Mouse (Mus musculus) cerebellum, adult 11 months (tissue): ENCODE measurements around the gene Henmt1.

Experiments
- DNase-seq: peaks from one replicate; pipeline ENCODE4 v3.0.0; 2022

The Henmt1 gene

DNA sequence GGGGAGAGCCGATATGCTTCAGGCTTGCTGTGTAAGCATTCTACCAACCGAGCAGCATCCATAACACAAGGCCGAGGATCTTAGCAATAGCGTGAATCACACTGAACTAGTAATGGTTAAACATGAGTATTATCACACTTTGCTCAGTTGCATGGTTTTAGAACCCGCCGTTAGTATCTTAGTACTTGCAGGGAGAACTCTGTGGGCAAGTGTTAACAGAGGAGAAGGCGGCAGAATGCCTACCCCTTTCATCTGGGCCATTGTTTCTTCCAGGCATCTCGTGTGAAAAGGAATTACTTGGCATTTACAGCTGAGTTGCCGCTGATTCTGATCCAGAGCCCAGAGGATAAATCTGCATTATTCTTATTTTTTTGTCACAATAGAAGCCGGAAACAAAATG lies 1.3 kb downstream of the Henmt1 start:
- no peak for DNase-seq

DNA sequence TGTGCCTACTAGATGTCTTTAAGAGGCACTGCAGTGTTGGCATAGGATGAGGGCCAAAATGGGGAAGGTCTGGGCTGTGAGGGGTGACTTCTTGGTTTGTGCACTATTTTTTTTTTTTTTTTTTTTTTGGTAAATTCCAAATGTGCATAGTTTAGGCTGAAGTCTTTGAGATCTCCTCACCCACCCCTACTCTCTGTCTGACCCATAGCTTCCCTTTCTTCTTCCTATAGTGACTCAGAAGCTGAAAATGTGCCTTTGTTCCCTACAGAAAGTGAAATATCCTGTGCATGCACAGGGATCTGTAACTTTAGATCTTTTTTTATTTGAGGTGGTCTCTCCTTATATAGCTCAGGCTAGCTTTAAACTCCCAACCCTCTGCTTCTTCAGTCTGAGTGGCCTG lies 18.3 kb downstream of the Henmt1 start:
- no peak for DNase-seq

DNA sequence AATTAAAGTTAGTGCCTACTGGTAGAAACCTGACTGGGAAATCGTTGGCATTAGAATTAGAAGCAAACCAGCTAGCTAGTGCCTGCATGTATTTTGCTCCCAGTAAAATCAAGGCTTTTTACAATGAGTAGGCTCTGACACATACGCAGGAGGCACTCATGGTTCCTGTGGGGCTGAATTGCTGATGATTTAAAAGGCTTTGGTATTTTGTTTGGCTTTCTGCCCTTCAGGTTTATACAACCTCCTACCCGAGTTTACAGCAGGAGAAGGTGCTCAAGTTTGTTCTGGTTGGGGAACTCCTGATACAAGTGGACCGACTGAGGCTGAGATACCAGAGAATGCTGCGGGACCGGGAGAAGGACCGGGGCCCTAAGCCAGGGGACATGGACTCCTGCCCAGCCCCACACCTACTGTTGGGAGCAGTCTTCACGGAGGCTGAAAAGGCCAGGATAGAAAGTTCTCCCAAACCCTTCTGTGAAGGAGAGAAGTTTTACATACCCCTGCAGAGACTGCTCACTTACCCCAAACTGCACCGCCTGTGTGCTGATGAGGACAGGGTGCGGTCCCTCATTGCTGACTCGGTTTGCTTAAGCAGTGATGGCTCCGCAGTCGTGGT lies 20.1 kb downstream of the Henmt1 start:
- DNase-seq, result no peak

DNA sequence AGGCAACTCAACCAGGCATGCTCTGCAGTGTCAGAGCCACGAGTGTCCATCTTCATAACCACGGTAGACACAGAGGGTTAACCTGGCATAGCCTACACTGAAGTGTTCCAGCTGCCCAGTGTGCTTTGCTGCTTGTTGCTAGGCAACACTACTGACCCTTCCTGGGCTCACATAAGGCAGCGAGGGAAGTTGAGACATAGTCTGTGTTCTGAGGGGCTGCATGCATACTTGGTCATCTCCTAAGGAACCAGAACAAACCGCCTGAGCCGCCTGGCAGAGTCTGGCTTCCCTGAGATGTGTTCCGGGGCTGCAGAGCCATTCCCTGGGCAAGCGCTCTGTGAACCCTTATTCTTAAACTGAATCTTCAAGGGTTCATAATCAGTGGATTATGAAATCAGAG lies 21.6 kb downstream of the Henmt1 start:
- peak; percentile 11 for DNase-seq

DNA sequence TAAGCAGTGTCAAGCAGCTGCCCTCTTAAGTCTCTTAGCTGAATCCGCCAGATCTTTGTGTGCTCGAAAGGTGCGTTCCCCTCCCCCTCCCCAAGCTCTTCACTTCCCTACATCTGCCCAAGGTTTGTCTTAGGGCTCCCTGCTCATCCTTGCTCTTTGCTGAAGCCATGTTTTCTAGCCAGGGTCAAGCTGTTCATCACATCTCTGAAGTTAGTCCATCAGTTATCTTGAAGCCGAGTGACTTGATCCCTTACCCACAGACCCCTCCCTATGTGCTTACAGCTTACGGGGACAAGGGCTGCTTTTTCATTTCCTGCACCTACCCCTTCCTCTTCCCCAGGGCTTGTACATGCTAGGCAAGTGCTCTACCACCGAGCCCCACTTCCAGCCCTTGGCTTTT lies 22.0 kb downstream of the Henmt1 start:
- DNase-seq, result no peak

DNA sequence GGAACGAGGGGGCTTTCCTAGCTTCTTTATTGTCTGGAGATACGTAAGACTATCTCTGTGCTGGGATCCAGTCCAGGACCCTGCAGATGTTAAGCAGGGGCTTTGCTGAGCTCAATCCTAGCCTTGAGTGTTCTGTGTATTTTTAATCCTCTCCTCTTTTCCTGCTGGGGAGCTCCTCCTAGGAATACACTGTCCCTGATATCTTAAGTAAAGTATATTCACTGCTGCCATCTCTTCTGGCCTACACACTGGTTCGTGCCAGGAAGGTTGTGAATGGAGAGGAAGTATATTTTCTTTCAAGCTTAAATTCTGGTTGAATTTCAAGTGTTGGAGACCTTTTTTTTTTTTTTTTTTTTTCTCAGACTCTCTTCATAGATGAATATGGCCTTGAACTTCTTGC lies 23.6 kb downstream of the Henmt1 start:
- DNase-seq, result no peak

DNA sequence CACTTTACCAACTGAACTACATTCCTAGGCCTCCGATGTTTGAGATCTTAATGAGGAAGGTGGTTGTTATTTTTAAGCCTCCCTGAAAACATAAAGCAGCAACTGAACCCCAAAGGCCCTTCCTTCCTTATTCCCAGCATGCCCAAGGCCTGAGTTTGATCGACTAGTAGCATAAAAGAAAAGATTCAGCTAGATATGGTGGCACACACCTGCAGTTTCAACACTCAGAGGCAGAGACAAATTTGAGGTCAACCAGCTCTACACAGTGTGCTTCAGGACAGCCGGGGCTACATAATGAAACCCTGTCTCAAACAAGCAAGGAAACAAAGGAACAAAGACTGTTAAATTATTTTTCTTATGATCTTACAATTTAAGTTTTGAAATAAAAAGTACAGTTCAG lies 24.1 kb downstream of the Henmt1 start:
- no peak for DNase-seq

DNA sequence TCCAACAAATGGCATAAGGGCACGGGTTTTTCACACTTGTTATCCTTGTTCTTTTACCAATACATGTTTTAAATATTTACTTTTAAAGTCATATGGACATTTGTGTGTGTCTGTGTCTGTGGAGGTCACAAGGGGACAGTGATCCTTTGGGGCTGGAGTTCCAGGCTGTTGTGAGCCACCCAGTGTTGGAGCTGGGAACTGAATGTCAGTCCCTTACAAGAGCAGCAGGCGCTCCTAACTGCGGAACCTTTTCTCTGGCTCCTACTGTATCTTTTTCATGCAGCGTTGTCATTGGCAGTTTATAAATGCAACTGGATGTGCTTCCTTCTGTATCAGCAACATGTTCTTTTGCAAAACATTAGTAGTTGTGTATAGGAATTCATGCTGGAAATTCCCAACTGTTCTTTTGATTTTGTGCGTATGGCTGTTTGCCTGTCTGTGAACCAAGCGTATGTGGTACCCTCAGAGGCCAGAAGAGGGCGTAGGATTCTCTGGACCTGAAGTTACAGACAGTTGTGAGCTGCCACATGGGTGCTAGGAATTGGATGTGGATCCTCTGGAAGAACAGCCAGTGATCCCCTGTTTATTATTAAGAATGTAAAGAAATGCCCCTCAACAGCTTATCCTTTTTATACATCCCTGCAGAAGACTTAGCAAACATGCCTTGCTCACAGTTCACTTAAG lies 24.8 kb downstream of the Henmt1 start:
- DNase-seq, result no peak

DNA sequence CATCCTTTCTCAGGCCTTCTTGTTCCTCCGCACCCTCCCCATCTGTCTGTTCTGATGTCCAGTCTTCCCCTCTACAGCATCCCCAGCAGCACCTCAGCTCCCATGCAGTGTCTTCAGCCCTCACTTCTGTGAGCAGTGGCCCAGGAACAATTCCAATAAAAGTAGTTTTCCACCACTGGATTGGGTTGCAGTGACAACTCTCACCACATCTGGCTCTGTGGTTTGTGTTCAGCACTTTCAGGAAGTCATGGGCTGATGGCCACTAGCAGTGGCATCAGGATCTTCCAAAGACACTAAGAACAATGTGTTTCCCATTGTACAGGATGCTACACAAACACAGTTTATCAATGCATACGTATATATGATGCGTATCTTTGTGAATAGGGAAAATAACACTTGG lies 26.4 kb downstream of the Henmt1 start:
- DNase-seq, result no peak

DNA sequence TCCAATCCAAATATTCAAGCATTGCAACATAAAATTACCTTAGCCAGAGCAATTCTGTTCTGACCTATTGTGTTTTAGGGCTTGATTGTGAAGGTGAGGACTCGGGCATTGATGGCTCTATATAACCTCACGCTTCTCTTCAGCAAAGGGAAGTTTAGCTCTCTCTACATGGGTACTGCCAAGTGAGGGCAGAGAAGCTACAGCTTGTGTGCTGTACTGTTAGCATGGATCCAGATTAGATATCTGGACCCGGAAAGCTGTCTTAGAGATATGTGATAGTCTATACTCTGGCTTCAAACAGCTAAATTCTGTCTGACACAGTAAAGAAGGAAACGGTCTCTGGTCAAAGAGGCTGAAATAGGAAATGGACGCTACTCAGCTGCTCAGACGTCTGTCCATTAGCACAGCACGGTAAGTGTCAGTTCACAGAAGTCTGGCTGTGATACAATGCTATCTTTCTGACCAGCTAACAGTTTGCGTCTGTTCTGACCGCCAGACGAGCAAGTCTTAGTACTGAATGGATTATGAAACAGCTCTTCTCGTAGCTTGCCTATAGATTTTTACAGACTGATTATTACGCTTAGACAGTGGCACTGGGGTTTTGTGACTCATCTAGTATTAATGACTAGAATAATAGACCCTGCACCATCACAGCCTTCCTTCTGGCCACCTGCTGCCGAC lies 34.4 kb downstream of the Henmt1 start:
- no peak for DNase-seq

DNA sequence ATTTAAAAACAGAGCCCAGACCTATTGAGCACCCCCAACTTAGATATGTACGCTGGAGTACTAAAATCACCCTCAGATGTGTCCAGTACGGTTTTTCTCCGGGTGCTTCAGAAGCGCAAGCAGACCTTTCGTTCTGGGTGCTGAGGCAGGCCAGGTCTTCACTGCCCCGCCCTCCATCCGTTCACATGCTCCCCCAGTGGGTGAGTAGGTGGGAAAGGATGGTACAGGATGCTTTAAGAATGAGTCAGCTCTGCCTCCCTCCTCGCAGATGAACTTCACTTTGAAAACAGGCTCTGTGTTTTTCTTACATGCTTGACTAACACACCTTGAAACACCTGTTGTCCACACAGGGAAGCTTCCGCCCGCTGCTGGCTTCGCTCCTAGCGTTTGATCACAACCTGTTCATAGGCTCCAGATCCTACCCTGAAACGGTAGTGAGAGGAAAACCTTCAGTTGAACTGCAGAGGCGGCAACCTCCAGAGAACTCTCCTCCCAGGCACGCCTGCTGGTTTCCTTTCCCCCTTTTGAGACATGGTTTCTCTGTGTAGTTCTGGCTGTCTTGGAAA lies 35.3 kb downstream of the Henmt1 start:
- DNase-seq, result peak; percentile 10

DNA sequence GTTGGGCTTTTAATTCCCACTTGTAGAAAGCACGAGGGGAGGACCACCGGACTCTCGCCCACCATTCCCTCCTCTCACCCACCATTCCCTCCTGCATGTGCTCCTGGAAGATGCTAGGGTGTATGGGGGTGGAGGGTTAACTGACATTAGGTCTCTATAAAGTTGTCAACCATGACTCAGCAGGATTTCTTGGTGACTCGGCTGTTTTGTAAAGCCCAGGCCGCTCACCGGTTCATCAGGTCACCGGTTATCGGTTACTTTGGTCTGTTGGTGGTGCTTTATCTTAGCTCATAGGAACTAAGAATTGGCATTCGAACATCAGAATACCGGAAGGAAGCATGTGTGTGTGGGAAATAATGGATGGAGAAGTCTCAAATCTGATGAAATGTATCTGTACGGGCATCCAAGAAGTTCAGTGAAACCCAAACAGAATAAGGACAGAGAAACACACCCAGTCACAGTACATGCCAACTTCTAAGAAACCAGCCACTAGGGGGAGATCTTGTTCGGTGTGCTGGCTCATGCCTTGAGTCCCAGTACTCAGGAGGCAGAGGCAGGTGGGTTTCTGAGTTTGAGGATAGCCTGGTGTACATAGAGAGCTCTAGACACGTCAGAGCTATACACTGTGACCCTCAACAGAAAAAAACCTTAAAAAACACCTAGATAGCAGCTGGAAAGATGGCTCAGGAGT lies 37.8 kb downstream of the Henmt1 start:
- DNase-seq, result no peak

DNA sequence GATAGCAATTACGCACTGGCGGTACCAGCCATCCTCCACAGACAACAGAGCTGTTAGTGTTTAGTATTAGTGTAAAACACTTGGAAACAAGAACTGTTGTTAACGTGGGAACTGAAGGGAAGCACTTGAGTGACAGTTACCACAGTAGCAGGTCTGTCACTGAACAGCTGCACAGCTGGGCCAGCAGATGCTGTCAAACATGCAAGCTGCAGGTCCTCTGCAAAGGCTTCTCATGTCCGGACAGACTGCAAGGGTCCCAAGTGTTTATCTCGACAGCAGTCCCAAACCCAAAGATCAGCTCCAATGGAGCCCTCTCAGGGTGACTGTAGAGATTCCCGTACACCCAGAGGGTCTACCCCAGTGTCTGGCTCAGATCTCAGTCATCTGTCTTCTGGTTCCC lies 42.3 kb downstream of the Henmt1 start:
- DNase-seq, result no peak

DNA sequence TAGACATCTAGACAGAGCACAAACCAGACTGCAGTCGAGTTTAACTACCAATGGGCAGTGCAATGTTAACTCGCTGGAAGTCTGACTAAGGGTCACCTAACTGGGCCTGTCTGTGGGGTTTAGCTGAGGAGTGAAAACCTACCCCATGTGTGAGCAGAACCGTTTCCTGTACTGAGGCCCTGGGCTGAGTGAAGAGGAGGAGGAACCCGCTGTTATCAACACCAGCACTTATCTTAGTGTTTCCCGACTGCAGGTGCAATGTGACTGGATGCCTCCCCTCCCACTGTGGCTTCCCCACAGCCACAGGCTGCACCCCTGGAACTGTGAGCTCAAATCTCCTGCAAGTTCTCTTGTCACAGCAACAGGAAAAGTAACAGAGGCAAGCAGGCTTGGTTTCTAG lies 44.3 kb downstream of the Henmt1 start:
- DNase-seq, result no peak

DNA sequence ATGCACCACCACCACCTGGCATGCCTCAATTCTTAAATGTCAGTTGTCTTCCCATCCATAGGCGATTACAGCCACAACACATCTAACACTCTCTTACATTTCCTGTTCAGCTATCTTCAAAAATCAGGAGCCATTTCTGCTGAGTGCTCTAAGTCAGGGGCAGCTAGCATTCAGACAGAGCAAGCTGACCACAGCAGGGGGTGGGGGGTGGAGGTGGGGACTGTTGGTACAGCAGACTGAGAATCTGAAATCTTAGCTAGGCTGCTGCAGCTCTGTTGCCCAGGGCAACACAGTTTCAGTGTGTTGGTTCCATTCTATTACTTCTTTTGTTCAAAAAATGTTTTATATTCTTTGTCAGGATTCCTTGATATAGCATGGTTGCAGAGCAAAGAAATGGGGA lies 46.9 kb downstream of the Henmt1 start:
- DNase-seq, result no peak

DNA sequence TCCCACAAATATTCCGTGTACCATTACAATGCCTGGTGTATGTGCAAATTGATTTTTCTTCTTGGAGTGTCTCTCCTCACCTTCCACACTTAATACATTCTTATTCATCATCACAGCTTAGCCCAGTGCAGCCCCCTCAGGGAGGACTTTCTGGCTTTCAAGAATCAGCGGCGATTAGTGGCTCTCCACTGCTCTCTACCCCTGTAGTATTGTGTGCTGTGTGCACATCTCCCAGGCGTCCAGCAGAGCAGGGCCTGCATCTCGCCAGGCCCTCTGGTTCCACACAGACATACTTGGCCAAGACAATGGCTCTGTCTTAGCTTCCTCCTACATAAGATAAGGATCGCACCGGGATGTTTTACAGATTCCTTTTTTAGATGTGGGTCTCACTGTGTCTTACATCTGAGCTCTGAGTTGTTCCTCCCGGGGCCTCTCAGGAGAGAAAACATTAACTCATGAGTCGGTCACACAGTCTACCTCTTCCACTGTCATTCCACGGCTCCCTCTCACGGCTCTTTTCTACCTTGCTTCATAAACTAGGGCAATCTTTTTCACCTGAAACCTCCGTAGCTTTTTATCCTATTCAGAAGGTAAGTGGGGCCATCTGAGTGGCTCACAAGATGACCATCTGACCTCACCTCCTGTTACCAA lies 47.5 kb downstream of the Henmt1 start:
- no peak for DNase-seq

DNA sequence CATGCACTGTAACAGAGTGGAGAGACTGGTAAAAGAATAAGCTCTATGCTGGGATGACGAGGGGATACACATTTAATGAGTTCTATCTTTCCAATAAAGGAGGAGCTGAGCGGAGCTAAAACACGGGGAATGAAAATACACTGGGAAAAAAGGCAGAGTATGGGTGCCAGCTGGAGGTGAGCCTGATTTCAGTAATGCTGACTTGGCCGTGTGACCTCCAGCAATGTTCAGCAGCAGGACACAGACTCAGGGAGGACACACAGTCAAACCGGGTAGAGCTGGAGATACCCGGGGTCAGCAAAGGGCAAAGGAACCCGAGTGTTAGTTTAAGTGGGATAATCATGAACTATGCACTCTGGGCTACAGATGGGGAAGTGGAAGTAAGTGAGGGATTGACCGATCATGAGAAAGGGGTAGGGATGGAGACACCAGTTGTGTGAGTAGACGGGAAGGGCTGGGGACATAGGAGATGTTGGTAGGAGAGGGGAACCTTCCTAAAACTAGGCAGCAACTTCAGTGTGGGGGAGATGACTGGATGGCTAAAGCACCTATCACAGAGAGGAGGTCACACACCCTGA lies 50.4 kb downstream of the Henmt1 start:
- no peak for DNase-seq

DNA sequence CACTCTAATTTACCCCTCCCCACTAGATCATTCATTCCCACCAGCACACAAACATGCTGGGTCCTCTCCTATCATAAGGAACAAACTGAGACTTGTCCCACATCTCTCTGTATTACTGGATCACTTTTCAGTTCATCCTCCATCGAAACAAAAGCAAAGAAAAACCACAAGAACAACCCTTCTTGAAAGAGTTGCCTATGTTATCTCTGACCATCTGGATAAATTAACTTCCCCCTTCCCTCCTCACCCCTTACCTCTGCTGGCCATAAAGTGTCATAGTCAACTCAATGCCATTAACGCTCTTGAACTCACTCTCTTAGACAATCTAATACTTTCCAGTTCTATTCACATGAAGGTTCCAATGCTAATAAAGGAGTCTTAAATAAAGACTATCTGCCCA lies 54.8 kb downstream of the Henmt1 start:
- no peak for DNase-seq

DNA sequence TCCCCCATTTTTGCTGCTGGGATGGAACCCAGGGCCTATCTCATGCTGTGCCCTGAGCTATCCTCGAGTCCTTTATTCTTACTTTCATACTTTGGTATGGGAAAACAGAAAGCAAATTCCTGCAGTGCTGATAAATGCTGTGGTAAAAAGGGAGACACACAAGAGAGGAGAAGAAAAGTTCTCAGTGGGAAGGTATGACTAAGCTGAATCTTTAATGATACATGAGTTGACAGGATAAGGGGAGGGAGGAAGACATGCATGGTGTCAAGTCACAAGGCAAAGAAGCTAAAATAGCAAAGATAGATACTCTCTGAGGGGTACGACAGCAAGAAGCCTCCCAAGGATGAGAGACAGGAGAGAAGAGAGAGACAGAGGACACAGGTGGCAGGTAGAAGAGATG lies 55.7 kb downstream of the Henmt1 start:
- DNase-seq, result no peak

DNA sequence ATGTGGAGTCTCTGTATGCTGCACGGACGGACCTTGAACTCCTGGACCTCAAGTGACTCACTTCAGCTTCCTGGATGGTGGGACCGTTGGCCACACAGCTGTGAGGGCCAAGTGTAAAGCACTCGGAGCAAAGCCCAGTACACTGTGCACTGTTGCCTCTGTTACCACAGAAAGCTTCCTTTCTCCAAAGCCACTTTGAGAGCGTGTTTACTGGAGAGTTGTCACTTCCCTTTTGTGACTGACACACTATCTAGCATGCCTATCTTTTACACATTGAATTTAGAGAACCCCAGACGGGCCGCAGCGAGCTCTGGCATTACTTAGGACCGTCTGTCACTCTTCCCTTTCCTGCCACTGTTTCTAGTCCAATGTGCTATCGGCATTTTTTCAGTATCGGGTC lies 57.6 kb downstream of the Henmt1 start:
- no peak for DNase-seq

DNA sequence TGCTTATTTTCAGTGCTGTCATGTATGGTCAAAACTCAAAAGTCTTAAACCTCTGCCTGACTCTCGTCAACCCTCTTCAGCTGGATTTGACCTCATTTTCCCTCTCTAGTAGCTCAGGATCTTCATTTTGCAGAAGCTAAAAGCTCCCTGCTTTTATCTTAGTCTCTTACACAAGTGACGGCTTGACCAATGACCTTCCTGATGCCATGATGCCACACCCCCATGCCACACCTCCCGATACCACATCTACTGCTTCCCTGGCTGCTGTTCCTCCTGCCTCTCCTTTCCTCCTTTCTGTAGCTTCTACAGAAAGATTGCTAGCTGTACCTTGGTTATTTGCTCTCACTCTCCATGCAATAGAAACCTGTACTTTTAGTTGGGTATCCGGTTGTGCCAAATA lies 58.1 kb downstream of the Henmt1 start:
- DNase-seq, result no peak

DNA sequence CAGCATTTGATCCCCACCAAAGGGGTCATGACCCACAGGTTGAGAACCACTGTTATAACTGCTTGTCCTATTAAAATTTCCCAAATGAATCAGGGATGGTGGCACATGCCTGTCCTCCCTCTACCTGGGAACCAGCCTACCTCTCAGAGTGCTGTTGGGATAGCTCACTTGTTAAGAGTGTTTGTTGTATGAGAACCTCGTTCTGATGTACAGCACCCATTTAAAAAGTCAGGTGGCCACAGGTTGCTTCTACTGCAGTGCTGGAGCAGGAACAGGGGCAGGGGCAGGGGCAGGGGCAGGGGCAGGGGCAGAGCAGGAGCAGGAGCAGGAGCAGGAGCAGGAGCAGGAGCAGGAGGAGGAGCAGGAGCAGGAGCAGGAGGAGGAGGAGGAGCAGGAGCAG lies 59.5 kb downstream of the Henmt1 start:
- no peak for DNase-seq

DNA sequence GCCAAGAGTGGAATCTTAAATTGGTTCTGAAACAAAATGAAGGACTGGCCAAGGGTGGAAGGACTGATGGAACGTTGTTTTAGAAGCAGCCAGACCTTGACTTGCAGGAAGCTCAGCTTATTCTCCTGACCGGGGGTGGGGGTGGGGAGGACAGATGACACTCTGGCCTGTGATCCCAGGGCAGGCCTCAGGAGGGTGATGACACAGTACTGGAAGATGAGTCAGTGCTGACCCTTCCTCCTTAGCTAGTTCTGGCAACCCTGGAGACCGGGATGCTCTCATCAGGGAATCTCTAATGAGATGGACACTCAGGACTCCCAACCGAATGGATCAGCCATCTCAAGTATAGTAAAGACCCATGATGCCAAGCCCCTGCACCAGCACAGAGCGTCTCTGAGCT lies 66.1 kb downstream of the Henmt1 start:
- no peak for DNase-seq
